Mouse (Mus musculus): ENCODE measurements around the gene Ift122. TPM values are rescaled to one million over a fixed set of nuclear protein-coding genes. Genes with fewer than 3 reads are reported as not detected.
A peak's percentile ranks its signal among the peaks of the same experiment; 100 is the strongest.
"Not testable (repeated sequence)": the region's sequence is repeated elsewhere in the genome, so short reads cannot be mapped to it uniquely, and the experiment has no call there.

The Ift122 gene
- total RNA-seq, 2 experiments from 2014 or later = 0.38 TPM; not detected in 1

GRCm38 (mm10) chr6:115838745-115839144 lies 14.5 kb upstream of the Ift122 start:
- no peak for ATAC-seq (replicated peaks; ENCODE audit: low FRiP score, poor library complexity, severe bottlenecking)

DNA sequence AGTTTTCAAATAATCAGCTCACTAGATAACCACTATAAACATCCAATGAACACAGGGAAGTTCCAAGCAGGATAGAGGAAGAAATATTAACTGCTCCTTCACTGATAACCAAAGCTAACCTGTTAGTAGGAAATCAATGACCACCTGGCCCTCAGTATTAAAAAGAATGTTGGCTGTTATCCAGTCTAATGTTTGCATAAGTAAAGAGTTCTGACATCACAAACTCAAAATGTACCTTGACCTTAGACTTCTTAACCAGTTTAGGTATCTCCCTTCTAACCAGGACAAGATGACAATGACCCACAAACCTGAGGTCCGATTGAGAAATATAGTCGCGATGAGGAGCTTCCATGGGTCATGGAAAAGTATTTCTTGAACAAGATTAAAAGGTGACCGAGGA lies 8.3 kb upstream of the Ift122 start:
- no peak for ATAC-seq (replicated peaks; ENCODE audit: low FRiP score, poor library complexity, severe bottlenecking)

DNA sequence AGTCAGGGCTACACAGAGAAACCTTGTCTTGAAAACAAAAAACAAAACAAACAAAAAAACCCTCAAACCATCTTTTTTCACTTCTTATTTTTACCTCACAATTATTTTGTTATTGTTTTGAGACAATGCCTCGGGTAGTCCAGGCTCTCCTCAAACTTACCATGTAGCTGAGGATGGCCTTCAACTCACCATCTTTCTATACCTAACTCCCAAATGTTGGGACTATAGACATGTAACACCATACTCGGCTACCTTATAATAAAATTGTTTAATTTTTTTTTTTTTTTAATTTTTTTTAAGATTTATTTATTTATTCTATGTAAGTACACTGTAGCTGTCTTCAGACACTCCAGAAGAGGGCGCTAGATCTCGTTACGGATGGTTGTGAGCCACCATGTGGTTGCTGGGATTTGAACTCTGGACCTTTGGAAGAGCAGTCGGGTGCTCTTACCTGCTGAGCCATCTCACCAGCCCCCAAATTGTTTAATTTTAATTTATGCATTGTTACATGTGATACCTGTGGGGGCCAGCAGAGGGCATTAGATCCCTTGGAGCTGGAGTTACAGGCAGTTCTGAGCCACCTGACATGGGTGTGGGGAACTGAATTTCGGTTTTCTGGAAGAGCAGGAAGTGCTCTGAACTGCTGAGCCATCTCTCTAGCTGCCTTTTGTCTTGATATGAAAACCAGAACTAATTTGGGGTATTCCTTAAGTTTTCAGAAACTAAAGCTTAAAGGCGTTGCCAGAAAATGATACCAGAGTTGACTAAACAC lies 6.4 kb upstream of the Ift122 start:
- peak; percentile 69 for ATAC-seq (replicated peaks; ENCODE audit: low FRiP score, poor library complexity, severe bottlenecking)

DNA sequence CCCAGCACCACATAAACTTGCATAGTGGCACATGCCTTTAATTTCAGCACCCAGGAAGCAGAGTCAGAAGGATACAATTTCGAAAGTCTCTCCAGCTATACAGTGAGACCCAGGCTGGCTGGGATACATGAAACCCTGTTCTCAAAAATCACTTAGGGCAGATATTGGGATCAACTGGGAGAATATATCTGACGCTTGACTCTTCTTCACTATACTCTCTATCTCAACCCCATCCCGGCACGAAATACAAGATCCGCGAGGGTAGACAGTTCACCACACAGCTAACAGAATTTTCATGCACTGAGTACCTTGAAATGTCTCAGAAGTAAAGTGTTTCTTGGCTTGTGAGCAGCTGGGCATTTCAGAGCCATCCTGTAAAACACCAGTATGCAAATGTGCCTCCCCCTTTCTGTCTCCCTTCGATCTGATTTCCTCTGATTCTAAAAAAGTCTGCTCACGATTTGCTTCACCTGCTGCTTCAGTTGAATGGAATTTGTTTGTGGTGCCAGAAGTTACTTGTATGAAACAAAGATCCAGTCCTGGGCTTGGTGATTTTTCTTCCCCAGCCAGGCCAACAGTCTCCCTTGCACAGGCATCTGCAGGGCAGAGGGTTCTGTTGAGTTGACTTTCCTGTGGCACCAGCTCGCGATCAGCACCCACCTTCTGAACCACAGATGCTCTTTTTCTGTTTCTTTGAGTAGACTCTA lies 4.5 kb upstream of the Ift122 start:
- no peak for ATAC-seq (replicated peaks; ENCODE audit: low FRiP score, poor library complexity, severe bottlenecking)

GRCm38 (mm10) chr6:115852446-115853090 lies 702 bp upstream of the Ift122 start:
- peak; percentile 4; the same call in 1 of the 2 replicates for ATAC-seq (replicated peaks; ENCODE audit: low FRiP score, poor library complexity, severe bottlenecking)

- no peak for ATAC-seq (replicated peaks; ENCODE audit: low FRiP score, poor library complexity, severe bottlenecking)
Measured at GRCm38 (mm10) chr6:115853985-115854384, 715 bp downstream of the Ift122 start.

GRCm38 (mm10) chr6:115854432-115854831 lies 1.2 kb downstream of the Ift122 start:
- no peak for ATAC-seq (replicated peaks; ENCODE audit: low FRiP score, poor library complexity, severe bottlenecking)

- no peak for ATAC-seq (replicated peaks; ENCODE audit: low FRiP score, poor library complexity, severe bottlenecking)
Measured at GRCm38 (mm10) chr6:115855733-115856360, 2.6 kb downstream of the Ift122 start.

- ATAC-seq (replicated peaks; ENCODE audit: low FRiP score, poor library complexity, severe bottlenecking) = no peak
Measured at GRCm38 (mm10) chr6:115856361-115856745, 3.1 kb downstream of the Ift122 start.

DNA sequence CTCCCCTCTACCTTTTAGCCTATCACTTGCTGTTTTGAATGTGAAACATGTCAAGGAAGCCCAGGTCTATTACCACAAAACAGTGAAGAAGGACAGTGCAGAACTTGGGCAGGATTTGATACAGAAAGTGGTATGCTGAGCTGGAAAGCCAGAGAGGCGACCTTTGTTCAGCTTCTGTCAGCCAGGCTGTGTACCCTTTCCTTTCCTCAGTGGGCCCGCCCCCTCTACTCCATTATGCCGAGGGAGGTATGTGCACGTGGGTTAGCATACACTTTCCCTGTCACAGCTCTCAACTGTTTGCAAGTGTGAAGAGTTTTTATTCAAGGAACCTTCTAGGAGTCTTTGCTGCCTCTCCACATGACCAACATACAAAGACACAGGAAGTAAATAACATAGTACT lies 6.0 kb downstream of the Ift122 start:
- ATAC-seq (replicated peaks; ENCODE audit: low FRiP score, poor library complexity, severe bottlenecking) = no peak

- no peak for ATAC-seq (replicated peaks; ENCODE audit: low FRiP score, poor library complexity, severe bottlenecking)
Measured at GRCm38 (mm10) chr6:115860027-115860556, 6.8 kb downstream of the Ift122 start.

- no peak for ATAC-seq (replicated peaks; ENCODE audit: low FRiP score, poor library complexity, severe bottlenecking)
Measured at GRCm38 (mm10) chr6:115863340-115863841, 10.1 kb downstream of the Ift122 start.

DNA sequence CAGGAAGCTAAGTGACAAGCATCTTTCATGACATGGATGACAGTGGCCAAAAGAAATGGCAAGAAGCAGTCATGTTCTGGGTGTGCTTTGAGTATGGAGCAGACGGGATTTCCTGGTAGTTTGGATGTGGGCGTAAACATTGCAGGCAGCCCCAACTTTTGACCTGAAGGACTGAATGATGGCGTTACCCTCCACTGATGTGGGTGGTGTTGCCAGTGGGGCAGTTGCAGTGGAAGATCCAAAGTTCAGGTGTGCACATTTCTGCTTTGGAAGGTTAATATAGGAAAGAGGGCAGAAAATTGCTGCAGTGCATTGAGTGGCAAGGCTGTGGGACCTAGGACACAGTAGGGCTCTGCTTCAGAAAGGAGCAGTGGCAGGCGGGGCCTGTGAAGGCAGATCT lies 12.0 kb downstream of the Ift122 start:
- ATAC-seq (replicated peaks; ENCODE audit: low FRiP score, poor library complexity, severe bottlenecking) = no peak

DNA sequence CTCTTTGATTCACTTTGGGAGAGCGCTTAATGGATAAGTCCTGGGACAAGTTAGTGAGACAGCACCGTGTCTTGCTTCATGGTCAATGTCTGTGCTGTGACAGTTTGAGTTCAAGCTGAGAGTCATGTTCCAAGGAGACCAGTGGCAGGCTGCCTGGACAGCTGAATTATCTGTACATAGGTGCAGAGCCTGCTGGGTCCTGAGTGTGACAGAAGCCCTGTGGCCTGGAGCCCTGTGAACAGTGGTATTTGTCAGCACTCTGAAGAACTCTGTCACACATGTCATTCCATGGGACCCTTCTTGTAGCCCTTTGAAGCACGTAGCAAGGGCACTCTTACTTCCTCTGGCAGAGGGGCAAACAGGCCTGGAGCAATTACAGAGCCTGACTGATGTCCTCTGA lies 13.9 kb downstream of the Ift122 start:
- not testable (repeated sequence) for ATAC-seq (replicated peaks; ENCODE audit: low FRiP score, poor library complexity, severe bottlenecking)

DNA sequence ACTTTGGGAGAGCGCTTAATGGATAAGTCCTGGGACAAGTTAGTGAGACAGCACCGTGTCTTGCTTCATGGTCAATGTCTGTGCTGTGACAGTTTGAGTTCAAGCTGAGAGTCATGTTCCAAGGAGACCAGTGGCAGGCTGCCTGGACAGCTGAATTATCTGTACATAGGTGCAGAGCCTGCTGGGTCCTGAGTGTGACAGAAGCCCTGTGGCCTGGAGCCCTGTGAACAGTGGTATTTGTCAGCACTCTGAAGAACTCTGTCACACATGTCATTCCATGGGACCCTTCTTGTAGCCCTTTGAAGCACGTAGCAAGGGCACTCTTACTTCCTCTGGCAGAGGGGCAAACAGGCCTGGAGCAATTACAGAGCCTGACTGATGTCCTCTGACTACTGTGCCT lies 18.0 kb downstream of the Ift122 start:
- ATAC-seq (replicated peaks; ENCODE audit: low FRiP score, poor library complexity, severe bottlenecking) = not testable (repeated sequence)

GRCm38 (mm10) chr6:115877239-115877638 lies 24.0 kb downstream of the Ift122 start:
- ATAC-seq (replicated peaks; ENCODE audit: low FRiP score, poor library complexity, severe bottlenecking) = no peak

GRCm38 (mm10) chr6:115878694-115879093 lies 25.4 kb downstream of the Ift122 start:
- ATAC-seq (replicated peaks; ENCODE audit: low FRiP score, poor library complexity, severe bottlenecking) = no peak

GRCm38 (mm10) chr6:115879736-115880135 lies 26.5 kb downstream of the Ift122 start:
- ATAC-seq (replicated peaks; ENCODE audit: low FRiP score, poor library complexity, severe bottlenecking) = no peak

- no peak for ATAC-seq (replicated peaks; ENCODE audit: low FRiP score, poor library complexity, severe bottlenecking)
Measured at GRCm38 (mm10) chr6:115880751-115881150, 27.5 kb downstream of the Ift122 start.

DNA sequence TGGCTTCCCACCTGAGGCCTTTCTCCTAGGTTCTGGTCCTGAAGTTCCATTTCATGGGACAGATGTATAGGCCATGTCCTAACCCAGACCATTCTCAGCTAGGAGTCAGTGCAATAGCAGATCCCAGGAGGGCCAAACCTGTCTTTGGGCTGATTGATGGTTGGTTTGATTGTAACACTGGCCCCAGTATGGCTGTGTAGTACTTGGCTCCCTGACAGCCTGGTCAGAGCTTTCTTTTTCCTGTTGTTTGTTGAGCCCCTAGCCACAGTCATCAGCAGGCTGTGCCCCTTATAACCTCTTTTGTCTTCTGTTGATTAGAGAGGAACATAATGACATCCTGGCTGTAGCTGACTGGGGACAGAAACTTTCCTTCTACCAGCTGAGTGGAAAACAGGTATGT lies 30.7 kb downstream of the Ift122 start:
- no peak for ATAC-seq (replicated peaks; ENCODE audit: low FRiP score, poor library complexity, severe bottlenecking)

All from erythroid progenitor cell, adult 5-6 weeks (primary cell).